Mouse (Mus musculus) kidney, embryonic 14.5 days (tissue): ENCODE measurements around the gene Nyap2. TPM values are rescaled to one million over a fixed set of nuclear protein-coding genes. Genes with fewer than 3 reads are reported as not detected.

Experiments used
- ATAC-seq: fragments of 200-750 bp; cut with Nextera tagmentation; 2 replicates; pipeline ENCODE4 v1.8.0; 2017; ENCODE audit warnings: moderate number of reproducible peaks, mild to moderate bottlenecking, moderate TSS enrichment, moderate library complexity; ENCODE audit not compliant: low FRiP score, low TSS enrichment
- H3K27ac ChIP-seq: fragments of 300-500 bp; sonication (generic); 2 replicates; pipeline ENCODE4 v1.5.1; 2014; ENCODE audit warnings: low read depth, mild to moderate bottlenecking, low read length, moderate library complexity, mixed read lengths
- H3K27me3 ChIP-seq: fragments of 300-500 bp; sonication (generic); 2 replicates; pipeline ENCODE4 v1.6.1; 2014; ENCODE audit warnings: mild to moderate bottlenecking, low read length; ENCODE audit not compliant: control insufficient read depth, insufficient read depth
- H3K36me3 ChIP-seq: fragments of 300-500 bp; sonication (generic); 2 replicates; pipeline ENCODE4 v1.6.1; 2014; ENCODE audit warnings: low read length, mixed read lengths; ENCODE audit not compliant: control insufficient read depth, insufficient read depth
- H3K4me1 ChIP-seq: fragments of 300-500 bp; sonication (generic); 2 replicates; pipeline ENCODE4 v1.6.1; 2014; ENCODE audit warnings: low read length, mixed read lengths; ENCODE audit not compliant: control insufficient read depth, insufficient read depth
- H3K4me2 ChIP-seq: fragments of 300-500 bp; sonication (generic); replicated peaks from 2 replicates; pipeline ENCODE4 v1.6.1; 2014; ENCODE audit warnings: low read depth, mild to moderate bottlenecking, low read length
- H3K4me3 ChIP-seq: fragments of 300-500 bp; sonication (generic); 2 replicates; pipeline ENCODE4 v1.5.1; 2014; ENCODE audit warnings: mild to moderate bottlenecking, low read length
- H3K9ac ChIP-seq: fragments of 300-500 bp; sonication (generic); 2 replicates; pipeline ENCODE4 v1.6.1; 2014; ENCODE audit warnings: low read depth, mild to moderate bottlenecking, low read length, moderate library complexity
- H3K9me3 ChIP-seq: fragments of 300-500 bp; sonication (generic); 2 replicates; pipeline ENCODE4 v1.6.1; 2016; ENCODE audit warnings: low read length; ENCODE audit not compliant: control insufficient read depth
- WGBS: fragments of 180-500 bp; shearing (Covaris S2); extraction: QIAGEN DNeasy Blood & Tissue Kit; methylation state at CpG from one replicate; pipeline ENCODE4 v1.1.7; 2014; 5-methylcytosine and 5-hydroxymethylcytosine counted together
- polyA plus RNA-seq: library from polyadenylated mRNA; unstranded; fragments of >200 nt; fragmentation: Nextera tagmentation; extraction: Ambion mirVana; gene quantifications from 2 replicates; pipeline ENCODE4 v1.2.1, GENCODE M21; 2014

The Nyap2 gene
- polyA plus RNA-seq, 1 experiment from 2014 or later: not detected

DNA sequence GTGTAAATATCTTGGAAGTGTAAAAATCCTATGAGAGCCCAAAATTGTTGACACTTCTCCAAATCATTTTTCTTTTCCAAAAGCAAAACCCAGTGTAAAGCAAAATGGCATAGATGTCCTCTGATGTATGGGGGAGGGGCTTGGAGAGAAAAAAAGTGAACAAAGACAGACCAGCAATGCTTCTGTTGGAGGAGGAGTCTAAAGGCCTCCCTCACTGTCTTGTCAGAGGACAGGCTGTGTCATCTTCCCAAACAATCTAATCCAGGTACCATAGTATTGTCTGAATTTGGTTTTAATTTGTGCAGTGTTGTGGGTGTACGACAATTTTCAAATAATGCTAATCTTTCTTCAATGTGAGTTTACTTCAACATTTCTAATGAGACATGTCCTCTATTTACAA lies 13.7 kb downstream of the Nyap2 start:
- Histone ChIP-seq H3K27ac (no peak overlapping the region), H3K27me3 (no peaks in the 10 kb centered on the region), H3K9me3 (no peaks in the 10 kb centered on the region), H3K4me2 (no peak overlapping the region), H3K4me1 (no peaks in the 10 kb centered on the region), H3K36me3 (no peaks in the 10 kb centered on the region), H3K9ac (no peak overlapping the region), H3K4me3 (no peak overlapping the region)
- no peak for ATAC-seq
- WGBS: 90% methylated on average over 1 of the region's 1 CpGs

DNA sequence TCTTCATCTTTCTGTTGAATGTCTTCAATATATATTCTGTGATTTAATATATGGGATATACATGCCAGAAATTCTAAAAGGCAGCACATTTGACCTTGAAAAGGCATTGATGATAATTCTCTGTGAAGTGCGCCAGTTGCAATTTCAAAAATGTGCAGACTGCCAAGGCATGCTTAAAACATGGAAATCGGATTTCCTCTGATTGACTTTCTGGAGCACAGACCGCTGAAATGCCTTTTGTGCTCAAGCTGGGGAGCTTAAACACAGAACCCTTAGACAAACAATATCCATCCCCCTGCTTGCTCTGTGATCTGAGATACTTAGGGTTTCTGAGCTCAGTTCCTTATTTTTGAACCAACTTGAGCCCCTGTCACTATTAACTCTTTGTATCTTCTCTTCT lies 14.2 kb downstream of the Nyap2 start:
- Histone ChIP-seq H3K4me1 (no peaks in the 10 kb centered on the region), H3K27ac (no peak overlapping the region), H3K9me3 (no peaks in the 10 kb centered on the region), H3K36me3 (no peaks in the 10 kb centered on the region), H3K27me3 (no peaks in the 10 kb centered on the region), H3K9ac (no peak overlapping the region), H3K4me3 (no peak overlapping the region), H3K4me2 (no peak overlapping the region)
- ATAC-seq: no peak
- 77% methylated on average over 3 of the region's 3 CpGs for WGBS

DNA sequence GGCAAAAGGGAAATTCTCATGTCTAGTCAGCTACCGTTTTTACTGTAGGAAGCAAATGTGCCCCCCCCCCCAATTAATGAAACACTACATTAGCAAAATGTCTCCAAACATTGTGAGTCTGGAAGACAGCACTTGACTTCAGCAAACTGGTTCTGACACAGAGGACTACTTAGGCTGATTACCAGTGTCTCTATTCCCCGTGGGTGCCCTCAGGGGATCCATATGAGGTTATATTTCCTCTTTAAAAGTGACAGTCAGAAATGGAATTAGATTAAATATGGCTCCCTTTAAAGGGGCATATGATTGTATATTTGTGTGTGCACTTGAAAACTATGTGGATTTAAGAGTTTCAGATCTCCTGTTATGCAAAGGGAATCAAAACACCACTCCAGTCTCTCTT lies 15.3 kb downstream of the Nyap2 start:
- no peak overlapping the region for H3K4me3 ChIP-seq
- no peak overlapping the region for H3K9ac ChIP-seq
- no peaks in the 10 kb centered on the region for H3K27me3 ChIP-seq
- no peaks in the 10 kb centered on the region for H3K4me1 ChIP-seq
- no peak overlapping the region for H3K4me2 ChIP-seq
- H3K36me3 ChIP-seq: no peaks in the 10 kb centered on the region
- H3K9me3 ChIP-seq: no peaks in the 10 kb centered on the region
- no peak overlapping the region for H3K27ac ChIP-seq
- ATAC-seq: no peak
- WGBS: 76% methylated on average over 2 of the region's 2 CpGs

DNA sequence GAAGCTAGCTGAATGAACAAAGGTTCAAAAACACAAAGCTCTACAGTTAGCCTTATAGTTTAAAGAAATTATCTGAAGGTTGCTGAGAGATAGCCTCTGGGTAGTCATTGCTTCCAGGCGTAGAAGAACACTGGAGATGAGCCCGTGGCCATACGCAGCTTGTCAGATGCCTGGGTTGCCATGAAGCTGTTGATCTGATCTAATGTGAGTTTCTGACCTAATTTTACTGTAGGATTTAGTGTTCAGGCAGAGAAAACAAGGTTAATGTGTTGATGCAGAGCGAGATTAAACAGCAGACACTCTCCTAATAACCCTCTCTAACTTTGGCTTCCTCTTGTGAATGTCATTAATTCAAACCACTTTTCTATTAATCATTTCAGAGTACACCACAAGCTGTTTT lies 16.1 kb downstream of the Nyap2 start:
- Histone ChIP-seq H3K4me3 (no peak overlapping the region), H3K4me2 (no peak overlapping the region), H3K27me3 (no peaks in the 10 kb centered on the region), H3K9me3 (no peaks in the 10 kb centered on the region), H3K36me3 (no peaks in the 10 kb centered on the region), H3K27ac (no peak overlapping the region), H3K9ac (no peak overlapping the region), H3K4me1 (no peaks in the 10 kb centered on the region)
- WGBS: 79% methylated on average over 4 of the region's 4 CpGs
- no peak for ATAC-seq

DNA sequence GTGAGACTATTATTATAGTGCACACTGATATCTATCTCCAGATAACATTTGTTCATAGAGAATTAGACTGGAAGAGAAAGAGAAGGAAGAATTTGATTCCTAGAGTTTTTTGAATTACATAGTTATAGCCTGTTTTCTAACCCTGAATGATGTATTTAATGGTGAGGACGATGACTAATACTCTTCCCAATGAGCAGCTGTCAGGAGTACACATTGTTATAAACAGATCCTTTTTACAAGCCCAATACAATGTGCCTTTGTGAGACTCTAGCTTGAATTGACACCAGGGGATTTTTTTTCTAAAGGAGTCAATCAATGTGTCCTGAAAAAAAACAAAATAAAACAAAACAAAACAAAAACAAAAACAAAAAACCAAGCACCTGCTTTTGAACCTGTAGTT lies 22.2 kb downstream of the Nyap2 start:
- no peak overlapping the region for H3K9ac ChIP-seq
- H3K9me3 ChIP-seq: no peaks in the 10 kb centered on the region
- 71% methylated on average over 1 of the region's 1 CpGs for WGBS
- no peak for ATAC-seq
- no peak overlapping the region for H3K4me2 ChIP-seq
- no peak overlapping the region for H3K4me3 ChIP-seq
- no peaks in the 10 kb centered on the region for H3K36me3 ChIP-seq
- no peaks in the 10 kb centered on the region for H3K4me1 ChIP-seq
- no peaks in the 10 kb centered on the region for H3K27me3 ChIP-seq
- no peak overlapping the region for H3K27ac ChIP-seq

DNA sequence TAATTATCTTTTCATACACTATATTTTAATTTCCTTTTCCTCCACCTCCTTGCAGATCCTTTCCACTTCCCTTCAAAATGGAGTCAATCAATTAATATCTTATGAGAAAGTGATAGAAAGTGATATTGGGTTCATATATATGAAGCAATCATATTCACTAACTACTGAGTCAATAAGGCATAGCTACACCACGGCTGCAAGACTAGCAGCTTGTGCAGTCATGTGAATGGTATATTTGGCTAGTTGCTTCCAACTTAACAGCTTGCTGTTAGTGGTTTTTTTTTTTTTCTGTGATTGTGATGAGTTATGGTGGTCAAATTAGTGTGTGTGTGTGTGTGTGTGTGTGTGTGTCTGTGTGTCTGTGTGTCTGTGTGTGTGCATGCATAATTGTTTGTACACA lies 25.0 kb downstream of the Nyap2 start:
- H3K4me3 ChIP-seq: no peak overlapping the region
- H3K4me2 ChIP-seq: no peak overlapping the region
- no peak for ATAC-seq
- no peaks in the 10 kb centered on the region for H3K9me3 ChIP-seq
- H3K27me3 ChIP-seq: no peaks in the 10 kb centered on the region
- no peak overlapping the region for H3K9ac ChIP-seq
- 81% methylated on average over 1 of the region's 1 CpGs for WGBS
- H3K36me3 ChIP-seq: no peaks in the 10 kb centered on the region
- no peak overlapping the region for H3K27ac ChIP-seq
- H3K4me1 ChIP-seq: no peaks in the 10 kb centered on the region

DNA sequence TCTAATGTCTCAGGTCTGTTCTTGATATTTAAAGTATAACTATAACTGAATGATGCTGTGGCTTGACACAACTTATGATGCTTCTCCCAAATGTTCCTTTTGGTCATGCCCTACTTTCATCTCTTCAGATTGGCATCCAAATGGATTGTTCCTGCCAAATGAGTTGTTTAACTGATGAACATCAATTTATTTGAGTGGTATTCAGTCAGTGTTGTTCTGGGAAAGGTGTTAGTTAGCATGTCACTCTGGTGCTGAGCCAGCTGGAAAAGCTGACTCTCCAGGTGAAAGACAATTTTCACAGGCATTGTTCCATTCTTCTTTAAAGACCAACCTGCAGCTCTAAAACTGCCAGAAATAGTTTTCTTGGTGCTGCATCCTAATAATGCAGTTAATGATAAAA lies 43.0 kb downstream of the Nyap2 start:
- no peak overlapping the region for H3K4me2 ChIP-seq
- H3K4me1 ChIP-seq: no peaks in the 10 kb centered on the region
- H3K9me3 ChIP-seq: no peaks in the 10 kb centered on the region
- H3K36me3 ChIP-seq: no peaks in the 10 kb centered on the region
- ATAC-seq: no peak
- no peak overlapping the region for H3K9ac ChIP-seq
- H3K27me3 ChIP-seq: no peaks in the 10 kb centered on the region
- no peak overlapping the region for H3K4me3 ChIP-seq
- no peak overlapping the region for H3K27ac ChIP-seq

DNA sequence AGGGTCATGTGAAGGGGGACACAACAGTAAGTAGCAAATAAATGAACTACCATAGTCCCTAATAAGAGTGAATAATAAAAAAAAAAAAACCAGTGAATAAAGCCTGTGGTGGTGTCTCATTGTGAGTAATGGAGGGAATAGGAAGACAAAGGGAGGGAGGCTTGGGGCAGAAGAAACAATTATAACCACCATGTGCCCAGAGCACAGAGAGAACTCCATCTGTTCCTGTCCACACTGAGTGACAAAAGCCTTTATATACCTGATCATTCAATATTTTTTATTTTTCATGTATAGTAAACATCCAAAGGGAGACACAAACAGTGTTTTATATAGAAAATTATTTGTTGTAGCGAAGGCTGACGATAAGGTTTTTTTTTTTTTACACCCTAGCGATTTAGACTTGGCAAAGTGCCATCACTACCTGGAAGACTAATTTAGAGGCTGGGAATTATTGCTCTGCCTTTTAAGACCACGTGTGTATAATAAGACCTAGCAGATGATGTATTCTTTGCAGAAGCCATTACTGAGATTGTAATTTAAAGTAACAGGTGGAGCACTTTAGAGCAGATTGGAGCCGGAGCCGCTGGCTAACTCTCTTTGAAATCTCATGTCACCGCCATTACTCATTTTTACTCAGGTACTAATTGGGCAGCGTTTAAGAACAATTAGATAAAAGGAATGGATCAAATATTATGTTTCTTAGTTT lies 55.4 kb downstream of the Nyap2 start:
- Histone ChIP-seq H3K4me2 (no peak overlapping the region), H3K4me1 (no peaks in the 10 kb centered on the region), H3K9me3 (no peaks in the 10 kb centered on the region), H3K27me3 (no peaks in the 10 kb centered on the region), H3K4me3 (no peak overlapping the region), H3K36me3 (no peaks in the 10 kb centered on the region), H3K9ac (no peak overlapping the region), H3K27ac (no peak overlapping the region)
- 68% methylated on average over 8 of the region's 8 CpGs for WGBS
- ATAC-seq: no peak

DNA sequence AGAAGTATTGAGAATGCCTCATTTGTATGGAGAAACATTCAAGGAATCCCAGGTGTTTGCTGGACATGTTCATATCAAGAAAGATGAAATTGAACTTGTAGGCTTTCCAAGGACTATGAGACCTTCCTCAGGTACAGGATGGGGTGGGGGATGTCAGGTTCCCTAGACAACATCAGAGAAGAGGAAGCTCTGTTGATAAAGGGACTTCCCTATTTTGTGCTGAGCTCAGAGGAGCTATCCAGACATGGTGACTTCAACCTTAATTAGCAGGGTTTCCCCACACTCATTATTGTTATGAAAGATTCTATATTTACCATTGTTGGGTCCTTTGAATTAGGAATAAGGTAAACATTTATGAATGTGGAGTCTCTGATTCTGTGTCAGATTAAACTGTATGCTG lies 67.1 kb downstream of the Nyap2 start:
- H3K36me3 ChIP-seq: no peaks in the 10 kb centered on the region
- no peaks in the 10 kb centered on the region for H3K27me3 ChIP-seq
- H3K27ac ChIP-seq: no peak overlapping the region
- H3K4me2 ChIP-seq: no peak overlapping the region
- no peaks in the 10 kb centered on the region for H3K4me1 ChIP-seq
- no peak overlapping the region for H3K9ac ChIP-seq
- no peak overlapping the region for H3K4me3 ChIP-seq
- no peak for ATAC-seq
- no peaks in the 10 kb centered on the region for H3K9me3 ChIP-seq
